Mouse (Mus musculus) left cerebral cortex, postnatal 10 days (tissue): Measurements from ENCODE around the gene Olfr1218. TPM values are rescaled to one million over a fixed set of nuclear protein-coding genes. Genes with fewer than 3 reads are reported as not detected.
"Not testable (repeated sequence)": the region's sequence is repeated elsewhere in the genome, so short reads cannot be mapped to it uniquely, and the experiment has no call there.

ENCODE experiments used
- DNase-seq, 2 experiments: peaks; one replicate each; pipeline ENCODE4 v3.0.0; 2021 to 2022; ENCODE audit warnings: low spot score in 2 of 2, mixed read lengths in 1 of 2; ENCODE audit errors: extremely low spot score in 1 of 2
- intact Hi-C: fragments of 180-260 bp; cut with DNase I; formaldehyde crosslinking; loops from one replicate; pipeline ENCODE4 v1.15.1; 2025
- total RNA-seq, 2 experiments: library from RNA; stranded (reverse); gene quantifications; 2 replicates each; pipeline ENCODE4 v1.2.3; 2021

Gene Olfr1218
- total RNA-seq = not detected

DNA sequence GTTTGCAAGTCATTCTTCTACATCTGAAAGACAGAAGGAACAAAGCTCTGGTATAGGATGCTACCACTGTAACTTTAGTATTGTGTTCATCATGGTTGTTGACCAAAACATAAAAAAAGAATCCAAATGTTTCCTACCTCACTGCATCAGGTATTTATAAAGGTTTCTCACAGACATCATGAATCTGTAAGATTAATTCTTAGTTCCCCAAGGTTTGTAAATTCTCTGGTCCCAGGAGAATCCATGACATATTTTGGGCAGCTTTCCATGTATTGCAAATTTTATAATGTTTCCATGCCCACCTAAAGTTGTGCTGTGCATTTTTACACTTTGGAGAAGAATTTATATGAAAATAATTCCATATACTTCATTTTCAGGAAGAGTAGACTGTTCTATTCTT lies at the start of gene Olfr1218:
Gene Olfr1218, minus strand, starts transcription at position 101 of the 400 bp plus-strand sequence.
- intact Hi-C loops = no loop called here
- no peak for DNase-seq

DNA sequence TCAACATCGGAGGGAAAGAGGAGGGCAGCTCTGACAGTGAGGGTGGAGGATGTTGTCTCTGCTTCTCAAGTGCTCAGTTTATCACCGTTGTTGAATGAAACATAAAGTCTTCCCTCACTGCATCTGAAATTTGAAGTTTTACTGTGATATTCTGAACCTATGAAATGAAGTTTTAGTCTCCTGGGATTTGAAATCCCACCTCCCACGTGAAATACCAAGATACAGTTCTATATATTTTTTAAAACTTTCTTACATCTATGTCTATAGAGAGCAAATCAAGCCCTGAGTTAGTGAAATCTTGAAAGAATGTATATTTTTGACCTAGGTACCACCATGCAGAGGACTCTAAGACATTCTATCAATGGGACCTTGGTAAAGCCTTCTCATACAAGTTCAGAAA lies 45.7 kb upstream of the Olfr1218 start, which contains the start of gene Olfr1220:
Gene Olfr1220, minus strand, starts transcription at position 101 of the 400 bp plus-strand sequence.
- DNase-seq = no peak
- intact Hi-C loops = no loop called here

DNA sequence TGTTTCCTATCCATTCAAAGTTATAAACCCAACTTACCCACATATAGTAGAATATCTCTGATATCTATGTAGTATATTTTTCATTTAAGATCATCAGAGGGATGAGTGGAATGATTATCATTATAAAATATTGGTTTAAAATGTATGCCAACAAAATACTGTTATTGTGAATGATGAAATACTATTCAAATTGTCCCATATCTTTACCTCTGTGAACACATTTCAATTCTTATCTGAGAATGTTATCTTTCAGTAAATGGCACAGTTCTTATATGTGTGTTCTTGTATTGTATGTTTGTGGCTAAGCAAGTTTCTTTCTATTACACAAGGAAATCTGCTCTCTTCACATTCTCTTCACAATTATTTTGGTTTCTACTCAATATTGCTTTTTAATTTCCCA lies 44.7 kb upstream of the Olfr1218 start:
- no peak for DNase-seq
- intact Hi-C loops = no loop called here

DNA sequence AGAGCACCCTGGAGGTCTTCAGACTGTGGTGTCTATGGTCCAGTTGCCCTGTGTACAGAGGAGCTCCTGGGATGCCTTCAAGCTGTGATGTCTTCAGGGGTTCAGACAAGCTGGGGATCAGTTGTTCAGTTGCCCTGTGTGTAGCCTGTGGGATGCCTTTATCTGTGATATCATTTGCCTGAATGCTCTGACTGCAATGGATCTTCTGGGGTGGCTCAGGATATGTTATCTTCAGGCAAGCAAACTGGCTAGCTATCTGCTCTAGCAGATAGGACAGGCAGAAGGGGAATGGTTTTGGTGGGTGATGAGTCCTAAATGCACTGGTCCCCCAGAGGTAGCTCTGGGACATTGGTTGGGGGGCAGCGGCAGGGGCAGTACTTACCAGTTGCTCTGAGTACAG lies 32.9 kb upstream of the Olfr1218 start:
- DNase-seq = no peak
- intact Hi-C loops = no loop called here

DNA sequence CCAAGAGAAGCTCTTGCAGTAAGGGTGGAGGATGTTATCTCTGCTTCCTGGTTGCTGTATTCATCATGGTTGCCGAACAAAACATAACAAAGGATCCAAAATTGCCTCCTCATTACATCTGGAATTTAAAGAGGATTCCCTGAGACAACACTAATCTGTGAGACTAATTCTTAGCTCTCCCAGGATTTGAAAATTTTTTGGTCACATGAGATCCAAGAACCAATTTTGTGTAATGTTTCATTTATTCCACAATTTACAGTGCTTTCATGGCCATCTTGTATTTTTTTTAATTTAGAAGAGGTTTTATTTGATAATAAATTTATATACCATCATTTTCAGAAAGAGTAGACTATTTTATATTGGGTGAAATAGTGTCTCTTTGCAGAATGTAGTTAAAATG lies 22.4 kb upstream of the Olfr1218 start, which contains the start of gene Olfr1219:
Gene Olfr1219, minus strand, starts transcription at position 101 of the 400 bp plus-strand sequence.
- no peak for DNase-seq
- intact Hi-C loops = no loop called here

DNA sequence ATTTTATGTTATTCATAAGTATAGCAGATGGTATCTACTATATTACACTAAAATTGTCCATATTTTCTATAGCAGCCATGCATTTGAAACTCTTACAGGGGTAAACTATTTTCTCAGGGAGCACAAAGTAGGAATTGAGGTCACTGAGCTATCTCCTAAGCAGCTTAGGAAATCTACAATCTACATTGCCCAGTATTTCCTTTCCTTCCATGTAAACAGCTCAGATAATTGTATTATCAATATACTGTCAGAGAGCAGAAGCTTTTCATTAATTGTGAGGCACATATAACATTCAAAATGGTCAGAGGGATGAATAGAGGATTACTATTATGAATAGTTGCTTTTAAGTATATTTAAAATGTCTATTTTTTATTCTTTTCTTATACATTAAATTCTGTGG lies 20.5 kb upstream of the Olfr1218 start:
- intact Hi-C loops = no loop called here
- no peak for DNase-seq

DNA sequence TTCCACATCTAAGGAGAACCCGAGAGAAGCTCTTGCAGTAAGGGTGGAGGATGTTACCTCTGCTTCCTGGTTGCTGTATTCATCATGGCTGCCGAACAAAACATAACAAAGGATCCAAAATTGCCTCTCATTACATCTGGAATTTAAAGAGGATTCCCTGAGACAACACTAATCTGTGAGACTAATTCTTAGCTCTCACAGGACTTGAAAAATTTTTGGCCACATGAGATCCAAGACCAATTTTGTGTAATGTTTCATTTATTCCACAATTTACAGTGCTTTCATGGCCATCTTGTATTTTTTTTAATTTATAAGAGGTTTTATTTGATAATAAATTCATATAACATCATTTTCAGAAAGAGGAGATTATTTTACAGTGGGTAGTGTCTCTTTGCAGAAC lies 29.0 kb downstream of the Olfr1218 start, which contains the start of gene Olfr1217:
Gene Olfr1217, minus strand, starts transcription at position 101 of the 400 bp plus-strand sequence.
- intact Hi-C loops = no loop called here
- no peak for DNase-seq

DNA sequence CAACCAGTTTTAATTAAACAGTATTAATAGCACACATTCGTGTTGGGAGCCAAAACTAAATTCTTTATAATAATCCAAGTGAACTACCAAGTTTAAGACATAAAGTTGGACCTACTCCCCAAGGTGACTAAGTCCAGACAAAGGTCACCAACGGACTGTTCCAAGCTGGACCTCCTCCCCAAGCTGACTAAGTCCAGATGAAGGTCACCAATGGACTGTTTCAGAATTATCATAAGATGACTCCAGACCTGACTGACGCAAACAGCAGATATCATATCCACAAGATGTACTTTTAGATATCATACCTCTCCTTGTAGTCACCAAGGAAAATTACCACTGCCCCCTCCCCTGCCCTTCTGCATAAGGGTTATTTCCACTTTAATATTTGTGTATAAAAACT lies 39.6 kb downstream of the Olfr1218 start:
- intact Hi-C loops, DNase-seq: not testable (repeated sequence)

DNA sequence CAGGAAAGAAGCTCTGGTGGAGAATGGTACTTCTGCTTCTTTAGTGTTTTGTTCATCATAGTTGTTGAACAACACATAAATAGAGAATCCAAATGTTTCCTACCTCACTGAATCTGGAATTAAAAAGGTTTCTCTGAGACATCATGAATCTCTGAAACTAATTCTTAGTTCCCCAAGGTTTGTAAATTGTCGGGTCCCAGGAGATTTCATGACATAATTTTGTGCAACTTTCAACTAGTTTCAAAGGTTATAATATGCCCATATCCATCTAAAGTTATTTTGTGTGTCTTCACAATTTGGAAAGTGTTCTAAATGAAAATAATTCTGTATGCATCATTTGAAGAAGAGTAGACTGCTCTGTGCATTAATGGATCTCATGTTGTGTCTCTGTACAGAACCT lies 42.7 kb downstream of the Olfr1218 start, which contains the start of gene Olfr1216:
Gene Olfr1216, minus strand, starts transcription at position 101 of the 400 bp plus-strand sequence.
- DNase-seq = no peak
- intact Hi-C loops = no loop called here

DNA sequence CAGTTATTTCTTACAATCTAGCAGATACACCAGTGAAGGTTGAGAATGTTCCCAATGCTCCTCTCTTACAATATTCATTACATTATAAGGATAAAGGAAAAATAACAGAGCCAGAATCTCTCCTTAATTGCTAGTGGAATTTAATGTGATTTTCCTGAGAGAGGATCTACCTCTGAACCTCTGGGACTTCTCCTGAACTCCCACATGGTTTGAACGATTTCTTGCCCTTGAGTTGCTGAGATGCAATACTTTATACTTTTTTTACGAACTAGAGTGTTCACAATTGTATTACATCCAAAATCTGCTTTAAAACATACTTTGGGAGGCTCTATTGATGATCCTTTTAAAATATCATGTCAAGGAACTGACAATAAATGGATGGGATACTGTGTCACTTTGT lies 54.1 kb downstream of the Olfr1218 start, which contains the start of gene Olfr1215:
Gene Olfr1215, minus strand, starts transcription at position 101 of the 400 bp plus-strand sequence.
- no peak for DNase-seq
- intact Hi-C loops = no loop called here

Other genes with a start within 250 kb of the Olfr1218 start
- gene Olfr1202, start 246.7 kb downstream of the Olfr1218 start, total RNA-seq = not detected
- not detected for gene Olfr1205, start 231.4 kb downstream of the Olfr1218 start, total RNA-seq
- not detected for gene Olfr1204, start 211.9 kb downstream of the Olfr1218 start, total RNA-seq
- gene Olfr1206, start 198.0 kb downstream of the Olfr1218 start, total RNA-seq = not detected
- gene Olfr1208, start 158.9 kb downstream of the Olfr1218 start, total RNA-seq = not detected
- not detected for gene Olfr1209, start 146.0 kb downstream of the Olfr1218 start, total RNA-seq
- gene Olfr1211, start 123.1 kb downstream of the Olfr1218 start, total RNA-seq = not detected
- not detected for gene Olfr1212, start 107.2 kb downstream of the Olfr1218 start, total RNA-seq
- not detected for gene Gm13762, start 80.9 kb downstream of the Olfr1218 start, total RNA-seq
- not detected for gene Olfr1214, start 68.5 kb downstream of the Olfr1218 start, total RNA-seq
- not detected for gene Olfr1215, start 54.2 kb downstream of the Olfr1218 start, total RNA-seq
- gene Olfr1216, start 42.8 kb downstream of the Olfr1218 start, total RNA-seq = not detected
- not detected for gene Olfr1217, start 29.1 kb downstream of the Olfr1218 start, total RNA-seq
- not detected for gene Olfr1219, start 22.3 kb upstream of the Olfr1218 start, total RNA-seq
- gene Olfr1220, start 45.6 kb upstream of the Olfr1218 start, total RNA-seq = not detected
- gene Olfr1221, start 56.1 kb upstream of the Olfr1218 start, total RNA-seq = not detected
- not detected for gene Olfr1222, start 71.9 kb upstream of the Olfr1218 start, total RNA-seq
- not detected for gene Olfr1223, start 90.4 kb upstream of the Olfr1218 start, total RNA-seq
- gene Olfr1224-ps1, start 102.9 kb upstream of the Olfr1218 start, total RNA-seq = not detected
- gene Olfr1225, start 113.5 kb upstream of the Olfr1218 start, total RNA-seq = not detected
- not detected for gene Olfr1226, start 138.9 kb upstream of the Olfr1218 start, total RNA-seq
- not detected for gene Olfr1228, start 192.9 kb upstream of the Olfr1218 start, total RNA-seq
- not detected for gene Olfr1229, start 226.8 kb upstream of the Olfr1218 start, total RNA-seq
- not detected for gene Olfr1230, start 236.1 kb upstream of the Olfr1218 start, total RNA-seq
- not detected for gene Olfr1231, start 245.9 kb upstream of the Olfr1218 start, total RNA-seq